Mouse (Mus musculus) thymus, postnatal 10 days (tissue): ENCODE data around the gene Glo1.

ENCODE experiments used
- DNase-seq, 2 experiments: peaks; one replicate each; pipeline ENCODE4 v3.0.0; 2021; ENCODE audit warnings: low spot score in 2 of 2

The Glo1 gene

DNA sequence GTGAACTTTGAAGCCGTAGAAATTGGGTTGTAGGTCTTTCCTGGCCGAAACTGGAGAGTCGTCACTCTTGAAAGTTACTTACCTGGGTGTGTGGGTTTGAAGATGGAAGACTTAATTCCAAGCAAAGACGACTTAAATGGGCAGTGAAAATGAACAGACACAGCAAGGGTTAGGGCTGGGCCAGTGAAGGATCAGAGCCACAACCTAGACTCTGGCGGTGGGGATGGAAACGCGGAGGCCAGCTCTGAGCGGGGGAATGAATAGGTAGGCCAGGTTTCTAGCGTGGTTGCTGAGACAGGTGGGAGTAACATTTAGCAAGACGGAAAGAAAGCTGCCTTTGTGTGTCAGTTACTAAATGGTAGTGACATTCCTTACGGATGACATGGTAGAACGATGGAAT is 49.7 kb downstream of the Glo1 start:
- DNase-seq, result peak in 1 of 2 experiments; percentile 20

DNA sequence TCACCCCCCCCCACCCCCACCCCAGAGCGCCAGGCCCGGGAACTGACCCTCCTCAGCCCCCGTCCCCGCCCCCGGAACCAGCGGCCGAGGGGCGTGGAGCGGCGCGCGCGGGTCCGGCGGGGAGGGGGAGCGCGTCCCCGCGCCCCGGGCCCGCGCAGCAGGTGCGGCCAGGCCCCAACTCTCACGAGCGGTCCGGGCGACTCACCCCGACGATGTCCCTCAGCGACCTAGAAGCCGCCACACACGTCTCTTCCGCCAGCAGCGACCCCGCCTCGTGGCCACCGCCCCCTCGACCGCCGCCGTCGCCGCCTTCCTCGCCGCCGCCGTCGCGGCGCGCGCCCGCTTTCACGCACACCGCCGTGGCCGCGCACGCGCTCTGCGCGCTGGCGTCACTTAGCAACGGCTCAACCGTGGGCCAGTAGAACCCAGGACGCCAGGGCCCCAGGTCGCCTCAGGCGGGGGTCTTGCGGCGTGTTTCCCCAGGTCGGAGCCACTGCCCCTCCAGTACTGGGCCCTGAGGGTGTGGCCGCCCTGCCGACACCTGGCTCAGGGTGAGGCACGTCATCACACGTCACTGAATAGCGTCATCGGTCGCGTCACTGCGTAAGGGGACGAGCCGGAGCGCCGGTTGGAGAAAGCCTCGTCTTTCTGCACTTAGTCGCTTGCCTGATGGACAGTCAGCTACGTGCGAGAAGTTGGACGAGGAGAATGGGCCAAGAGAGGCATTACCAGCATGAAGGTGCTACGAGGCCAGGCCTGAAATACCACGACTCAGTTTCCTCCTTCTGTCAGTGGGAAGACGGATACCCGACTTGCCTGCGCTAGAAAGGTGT is 50.5 kb downstream of the Glo1 start, which contains the start of gene Btbd9:
Gene Btbd9, minus strand, starts transcription at position 548 of the 833 bp plus-strand sequence.
- peak; percentile 92 to 94 for DNase-seq

DNA sequence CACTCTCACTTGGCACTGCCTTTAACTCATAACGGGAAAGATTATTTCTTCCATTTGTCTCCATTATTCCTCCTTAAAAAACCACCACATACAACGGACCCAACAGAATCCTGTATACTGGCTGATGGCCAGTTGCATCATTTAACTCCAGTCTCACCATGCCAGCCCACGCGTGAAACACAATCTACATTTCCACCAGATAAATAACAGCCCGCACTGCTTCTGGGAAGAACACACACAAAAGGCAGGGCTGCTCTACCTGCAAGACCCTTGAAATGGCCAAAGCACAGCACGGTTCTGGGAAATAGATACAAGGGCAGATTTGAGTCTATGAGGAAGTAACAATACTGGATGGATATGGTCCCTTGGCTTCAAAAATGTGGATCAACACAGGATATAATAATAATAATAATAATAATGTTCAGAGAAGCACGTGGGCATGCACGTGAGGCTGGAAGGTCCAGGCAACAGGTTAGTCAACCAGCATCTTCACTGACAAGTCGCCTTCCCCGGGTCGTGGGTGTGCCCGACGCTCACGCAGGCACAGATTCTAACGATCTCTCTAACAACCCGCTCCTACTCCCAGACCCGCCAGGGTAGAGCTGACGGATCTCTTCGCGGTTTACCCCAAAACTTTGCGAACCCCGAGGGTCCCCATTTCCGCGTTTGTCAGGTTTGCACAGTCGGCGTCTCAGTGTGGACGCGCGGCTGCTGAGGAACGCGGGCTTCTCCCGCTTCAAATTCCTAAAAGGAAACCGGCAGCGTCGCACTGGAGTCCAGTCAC is 51.4 kb downstream of the Glo1 start:
- peak; percentile 61 to 65 for DNase-seq

- DNase-seq, result no peak
These were observed 51.9 kb downstream of the Glo1 start for GRCm38 (mm10) chr17:30574783-30575075.

- DNase-seq, result no peak
These were observed 52.5 kb downstream of the Glo1 start for GRCm38 (mm10) chr17:30573990-30574782.

DNA sequence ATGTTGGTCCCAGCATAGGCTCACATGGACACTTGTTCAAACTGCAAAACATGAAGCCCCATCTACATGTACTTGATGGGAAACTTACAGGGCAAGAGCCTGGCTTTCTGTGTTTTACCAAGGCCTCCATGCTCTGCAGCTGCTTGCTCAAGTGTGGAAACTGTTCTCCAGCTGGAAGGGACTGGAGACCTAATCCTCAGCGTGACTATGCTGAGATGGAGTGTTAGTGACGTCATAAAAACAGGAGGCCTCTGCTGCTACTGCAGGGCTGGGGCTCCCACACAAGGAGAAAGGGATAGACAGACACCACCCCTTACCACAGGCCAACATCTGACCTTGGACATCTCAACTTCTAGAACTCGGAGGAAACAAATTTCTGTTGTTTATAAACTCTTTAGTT is 55.7 kb downstream of the Glo1 start:
- no peak for DNase-seq

GRCm38 (mm10) chr17:30570173-30570572 is 56.5 kb downstream of the Glo1 start:
- DNase-seq, result no peak

- no peak for DNase-seq
These were observed 58.2 kb downstream of the Glo1 start for GRCm38 (mm10) chr17:30568473-30568872.

DNA sequence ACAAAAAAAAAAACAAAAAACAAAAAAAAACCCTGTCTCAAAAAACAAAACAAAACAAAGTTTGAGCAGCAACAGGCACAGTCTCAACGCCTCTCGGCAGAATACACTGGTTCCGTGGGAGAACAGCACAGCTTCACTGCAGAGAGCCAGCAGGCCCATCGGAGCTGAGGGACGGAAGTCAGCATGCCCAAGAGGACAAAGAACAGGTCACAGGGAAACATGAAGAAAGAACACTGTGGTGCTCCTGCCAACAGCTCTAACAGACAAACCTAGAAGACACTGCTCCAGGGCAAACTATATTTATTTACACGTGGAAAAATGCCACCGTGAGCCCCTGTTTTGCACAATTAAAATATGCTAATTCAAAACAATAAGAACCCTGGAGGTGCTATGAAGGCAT is 61.7 kb downstream of the Glo1 start:
- no peak for DNase-seq

- no peak for DNase-seq
These were observed 62.3 kb downstream of the Glo1 start for GRCm38 (mm10) chr17:30564407-30564806.

DNA sequence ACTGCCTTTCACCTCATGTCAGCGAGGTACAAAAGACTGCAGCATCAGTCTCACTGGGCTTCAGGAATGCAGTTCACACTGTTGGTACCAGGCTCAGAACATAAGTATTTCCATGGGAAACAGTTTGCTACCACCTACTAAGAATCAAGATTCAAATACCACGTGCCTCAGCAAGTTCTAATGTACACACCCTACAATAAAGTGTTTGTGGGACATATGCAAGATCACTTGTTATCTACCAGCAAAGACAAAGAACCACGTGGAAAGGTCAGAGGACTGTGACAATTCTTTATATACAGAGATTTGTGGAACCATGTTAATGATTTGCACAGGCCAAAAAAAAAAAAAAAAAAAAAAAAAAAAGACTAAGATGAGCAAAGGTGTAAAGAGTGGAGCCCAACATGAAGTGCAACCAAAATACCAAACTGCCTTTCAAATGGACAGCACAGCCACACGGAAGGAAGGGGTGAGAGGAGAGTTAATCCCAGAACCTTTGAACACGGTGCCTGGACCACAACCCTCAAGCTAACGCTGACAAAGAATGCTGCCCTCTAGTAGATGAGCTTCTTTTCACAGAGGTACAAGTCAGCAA is 63.1 kb downstream of the Glo1 start:
- DNase-seq, result no peak

- DNase-seq, result no peak
These were observed 63.9 kb downstream of the Glo1 start for GRCm38 (mm10) chr17:30562770-30563169.

- peak; percentile 84 to 96 for DNase-seq
These were observed 67.1 kb downstream of the Glo1 start for GRCm38 (mm10) chr17:30559536-30559935.

GRCm38 (mm10) chr17:30558623-30559022 is 68.0 kb downstream of the Glo1 start:
- no peak for DNase-seq

DNA sequence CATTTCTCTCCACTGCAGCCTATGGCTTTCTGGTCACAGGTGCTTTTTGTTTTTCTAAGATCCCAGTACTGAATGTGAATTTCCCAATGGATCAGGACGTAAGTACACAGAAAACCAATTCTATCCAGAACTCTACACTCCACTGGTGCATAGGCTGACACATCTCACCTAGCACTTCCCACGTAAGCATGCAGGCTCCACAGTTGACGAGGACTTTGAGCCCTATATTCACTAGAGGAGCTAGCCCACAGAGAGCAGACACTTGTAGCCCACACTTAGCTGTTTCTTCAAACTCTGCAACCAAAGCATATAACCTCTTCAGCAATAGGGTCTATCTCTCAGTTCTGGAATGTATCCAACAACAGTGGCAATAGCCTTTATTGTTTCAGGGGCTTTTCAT is 70.2 kb downstream of the Glo1 start:
- no peak for DNase-seq

DNA sequence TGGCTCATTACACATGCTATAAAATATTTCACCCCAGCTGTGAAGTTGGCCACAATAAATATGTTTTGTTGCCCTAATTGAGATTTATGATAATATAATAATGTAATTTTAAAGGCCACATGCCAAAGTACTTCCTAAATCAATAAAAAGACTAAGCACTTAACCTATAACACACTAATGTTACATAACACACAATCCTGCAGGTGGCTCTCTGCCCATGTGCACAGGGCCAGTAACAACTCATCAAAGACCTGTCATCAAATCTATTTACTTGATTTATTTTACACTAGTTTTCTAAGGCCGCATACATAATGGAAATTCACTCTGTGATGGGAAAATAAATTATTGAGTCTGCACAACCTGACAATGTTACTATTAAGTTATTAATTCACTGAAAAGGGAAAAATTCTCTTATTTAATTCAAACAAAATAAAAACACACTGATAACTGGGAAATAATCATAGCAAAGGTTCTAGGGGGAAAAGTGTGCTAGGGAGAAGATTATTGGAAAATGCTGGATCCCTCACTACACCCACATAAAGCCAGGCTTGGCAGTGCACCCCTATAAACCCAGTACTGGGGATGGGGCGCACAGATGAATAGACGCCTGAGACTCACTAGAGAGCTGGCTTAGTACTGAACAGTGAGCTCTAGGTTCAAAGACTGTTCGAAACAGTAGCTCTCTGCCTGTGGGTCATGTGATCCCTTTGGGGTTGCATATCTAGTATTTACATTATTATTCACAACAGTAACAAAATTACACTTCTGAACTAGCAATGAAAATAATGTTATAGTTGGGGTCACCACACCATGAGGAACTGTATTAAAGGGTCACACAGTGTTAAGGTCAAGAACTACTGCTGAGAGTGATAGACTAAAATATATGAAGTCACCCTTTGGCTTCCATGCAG is 73.4 kb downstream of the Glo1 start:
- DNase-seq, result no peak

DNA sequence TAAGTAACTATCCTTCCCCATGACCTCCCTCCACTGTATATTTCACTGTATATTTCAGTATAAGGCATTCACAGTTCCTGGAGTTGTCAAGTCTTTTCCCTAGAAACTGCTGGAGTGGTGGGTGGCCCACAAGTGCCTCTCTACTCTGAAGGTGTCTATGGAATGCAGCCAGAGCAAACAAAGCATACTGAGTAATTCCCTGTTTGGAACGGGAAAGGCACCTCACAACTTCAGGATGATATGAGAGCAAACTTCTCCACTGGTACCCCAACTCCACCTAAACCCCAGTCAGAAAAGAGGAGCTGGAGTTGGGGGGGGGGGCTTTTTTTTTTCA is 75.9 kb downstream of the Glo1 start:
- DNase-seq, result no peak

DNA sequence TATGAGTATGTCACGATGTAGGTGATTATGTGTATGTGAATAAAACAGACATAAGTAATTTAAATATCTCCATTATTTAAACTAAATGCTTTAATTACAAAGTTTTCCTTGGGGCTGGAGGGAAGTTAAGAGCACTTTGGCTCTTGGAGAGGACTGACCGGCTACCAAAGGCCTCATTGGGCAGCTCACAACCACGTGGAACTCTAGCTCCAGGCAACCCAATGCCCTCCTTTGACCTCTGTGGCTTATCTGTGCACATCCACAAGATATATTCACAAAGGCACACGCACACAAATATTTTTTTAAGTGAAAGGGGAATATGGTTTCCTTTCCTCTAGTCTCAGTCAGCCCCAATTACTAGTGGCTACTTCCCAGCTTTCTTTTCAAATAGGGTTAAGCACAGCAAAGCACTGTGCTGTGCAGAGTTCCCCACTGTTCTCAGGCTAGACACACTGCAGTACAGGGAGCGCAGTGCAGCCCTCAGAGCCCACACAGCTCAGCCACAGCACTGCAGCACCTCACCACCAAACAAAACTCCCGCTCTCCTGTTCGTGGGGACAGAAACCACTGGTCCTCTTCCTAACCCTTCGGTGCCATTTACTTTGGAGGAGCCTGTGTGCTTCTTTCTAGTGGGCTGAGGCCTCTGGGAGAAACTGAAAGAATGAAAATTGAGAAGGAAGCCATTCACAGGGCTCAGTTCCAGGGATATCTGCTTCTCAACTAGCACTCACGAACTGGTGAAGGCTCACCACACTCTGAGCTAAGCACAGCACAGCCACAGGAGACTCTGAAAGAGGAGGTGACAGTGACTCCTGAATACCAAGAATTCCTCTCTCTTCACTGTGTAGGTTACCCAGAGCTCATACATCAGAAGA is 76.5 kb downstream of the Glo1 start:
- no peak for DNase-seq

DNA sequence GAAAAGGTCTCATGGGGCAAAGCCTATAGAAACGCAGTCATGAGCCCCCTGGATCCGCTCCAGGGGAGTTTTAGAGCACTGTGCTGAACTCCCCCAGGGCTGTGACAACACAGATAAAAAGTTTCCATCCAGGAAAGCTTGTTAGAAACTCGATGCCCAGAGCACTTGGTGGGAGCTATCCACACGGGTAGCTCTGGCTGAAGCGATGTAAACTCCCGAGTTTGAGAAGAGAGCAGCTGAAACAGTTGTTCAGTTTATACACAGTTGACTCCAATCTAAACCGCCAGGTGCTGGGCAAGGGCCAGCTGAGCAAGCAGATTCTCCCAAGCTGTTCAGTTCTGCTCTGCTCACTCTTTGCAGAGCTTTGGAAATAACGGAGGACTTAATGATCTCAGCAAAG is 87.6 kb downstream of the Glo1 start:
- no peak for DNase-seq

DNA sequence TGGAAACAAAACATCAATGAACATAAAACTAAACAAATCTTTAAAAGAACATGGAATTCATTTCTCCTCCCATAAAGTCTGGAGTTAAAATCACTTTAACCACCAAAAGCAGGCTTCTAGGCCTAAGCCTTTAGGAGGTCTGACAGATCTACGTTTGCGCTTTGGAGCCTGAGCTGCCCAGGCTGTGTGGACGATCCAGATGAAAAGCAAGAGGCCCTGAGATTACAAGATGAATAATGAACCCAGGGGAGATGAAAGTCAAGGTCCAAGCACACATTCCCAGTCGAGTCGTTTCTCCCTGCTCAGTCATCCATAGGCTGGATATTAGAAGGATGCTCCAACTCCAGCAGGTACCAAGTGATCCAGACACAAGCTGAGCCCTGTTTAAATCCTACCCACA is 90.0 kb downstream of the Glo1 start:
- no peak for DNase-seq
